8 mouse cellular contexts compared by ENCODE assay signal in genomic region chr19:5529325-5530137, GRCm38 (mm10). TPM values are rescaled to one million over a fixed set of nuclear protein-coding genes. Genes with fewer than 3 reads are reported as not detected.
DNase-seq lines count a peak whose midpoint lies in the region; ATAC-seq lines count a peak whose summit lies in the region.

No protein-coding gene starts in this region.

- no peaks in the 10 kb centered on the region for H3K36me3 ChIP-seq in hindbrain, embryonic 14.5 days (replicated peaks; ENCODE audit: control insufficient read depth, insufficient read depth)

- peak overlapping the region; percentile 28 for H3K4me2 ChIP-seq in hindbrain, embryonic 14.5 days (replicated peaks)

- H3K9me3 ChIP-seq in hindbrain, embryonic 14.5 days (ENCODE audit: control insufficient read depth, low read length), result no peaks in the 10 kb centered on the region

- no peak overlapping the region for H3K9ac ChIP-seq in hindbrain, embryonic 14.5 days

- H3K27me3 ChIP-seq in hindbrain, embryonic 14.5 days (ENCODE audit: control insufficient read depth, insufficient read depth, low read length), result peaks cover 9% of the 10 kb centered on the region; the same call in 1 of the 2 replicates

- WGBS in hindbrain, embryonic 14.5 days, result 13% methylated on average over 20 of the region's 20 CpGs

- ATAC-seq in hindbrain, embryonic 14.5 days (ENCODE audit: low FRiP score), result peak; percentile 82

- DNase-seq in R1 (ENCODE audit: low read depth, low spot score), result peak; percentile 94
- peak; percentile 98 to 99 for DNase-seq in cerebellum, postnatal 14 days
- DNase-seq in frontal cortex, postnatal 25 days (ENCODE audit: low spot score in 2 of 2), result peak; percentile 93 to 95
- DNase-seq in hindbrain, embryonic 14.5 days (ENCODE audit: low spot score), result peak; percentile 83
- DNase-seq in layer of hippocampus, postnatal 25 days (ENCODE audit: extremely low spot score in 1 of 2, low spot score in 1 of 2), result peak; percentile 86 to 99
- peak; percentile 100 for DNase-seq in lung, postnatal 14 days
- DNase-seq in ovary, postnatal 36 days (ENCODE audit: low spot score), result peak; percentile 98
- peak; percentile 95 for DNase-seq in thymus, postnatal 14 days

- no peaks in the 10 kb centered on the region for H3K4me1 ChIP-seq in hindbrain, embryonic 14.5 days (replicated peaks; ENCODE audit: control insufficient read depth, insufficient read depth, low read length)

- no peak overlapping the region for H3K27ac ChIP-seq in hindbrain, embryonic 14.5 days

- no peak overlapping the region for H3K4me3 ChIP-seq in hindbrain, embryonic 14.5 days (replicated peaks; ENCODE audit: low read length)

RNA-seq across cellular contexts. Expression of gene Snx32, which starts 19.2 kb away (rescaled TPM):
- polyA plus RNA-seq in hindbrain, embryonic 14.5 days (2014; fragmentation: Nextera tagmentation; extraction: Ambion mirVana), result 87.1 and 96.5 TPM in 2 replicates
- 10 to 100 TPM; 78.0 to 86.5 TPM for total RNA-seq in layer of hippocampus, postnatal 25 days (2021)

RNA-seq across cellular contexts. Expression of gene 1700020D05Rik, which starts 25.9 kb away (rescaled TPM):
- polyA plus RNA-seq in hindbrain, embryonic 14.5 days (2014; fragmentation: Nextera tagmentation; extraction: Ambion mirVana), result 0.21 and 0.58 TPM in 2 replicates
- total RNA-seq in layer of hippocampus, postnatal 25 days (2021), result 1 to 10 TPM; 4.5 to 9.2 TPM

RNA-seq across cellular contexts. Expression of gene Ovol1, which starts 30.9 kb away (rescaled TPM):
- 0.07 and 0.15 TPM in 2 replicates for polyA plus RNA-seq in hindbrain, embryonic 14.5 days (2014; fragmentation: Nextera tagmentation; extraction: Ambion mirVana)
- total RNA-seq in layer of hippocampus, postnatal 25 days (2021), result not detected

RNA-seq across cellular contexts. Expression of gene Ap5b1, which starts 38.3 kb away (rescaled TPM):
- 3.8 and 4.0 TPM in 2 replicates for polyA plus RNA-seq in hindbrain, embryonic 14.5 days (2014; fragmentation: Nextera tagmentation; extraction: Ambion mirVana)
- total RNA-seq in layer of hippocampus, postnatal 25 days (2021), result 1 to 10 TPM; 7.7 to 8.2 TPM

RNA-seq across cellular contexts. Expression of gene Cfl1, which starts 39.3 kb away (rescaled TPM):
- polyA plus RNA-seq in hindbrain, embryonic 14.5 days (2014; fragmentation: Nextera tagmentation; extraction: Ambion mirVana), result 3,620 and 3,763 TPM in 2 replicates
- total RNA-seq in layer of hippocampus, postnatal 25 days (2021), result 1,000 to 10,000 TPM; 1,427 to 1,527 TPM
